Mouse (Mus musculus): ENCODE results near the gene Ikzf3.

The Ikzf3 gene

GRCm38 (mm10) chr11:98473916-98474479 is 71.8 kb downstream of the Ikzf3 start:
- no peak for DNase-seq (ENCODE audit: low spot score)

DNA sequence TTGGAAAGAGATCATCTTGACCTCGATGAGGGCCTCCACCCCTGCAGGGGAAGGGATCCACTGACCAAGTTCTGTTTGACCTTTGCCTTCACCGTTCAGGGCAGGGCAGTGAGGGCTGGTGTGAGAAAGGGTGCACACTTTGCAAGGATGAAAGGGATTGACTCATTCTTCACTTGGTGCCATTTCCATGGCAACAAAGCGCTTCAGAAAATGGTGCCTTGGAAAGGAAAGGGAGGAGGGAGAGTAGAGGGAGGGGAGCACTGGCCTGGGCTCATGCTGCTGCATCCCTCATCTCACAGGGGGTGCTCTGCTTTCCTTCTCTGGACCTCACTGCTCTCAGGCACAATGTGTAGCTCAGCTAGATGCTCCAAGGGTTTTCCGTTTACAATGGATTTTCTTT is 73.1 kb downstream of the Ikzf3 start:
- DNase-seq (ENCODE audit: low spot score) = no peak

GRCm38 (mm10) chr11:98470795-98471194 is 75.0 kb downstream of the Ikzf3 start:
- DNase-seq (ENCODE audit: low spot score) = no peak

- DNase-seq (ENCODE audit: low spot score) = no peak
Observed at GRCm38 (mm10) chr11:98469761-98470714, 75.8 kb downstream of the Ikzf3 start.

GRCm38 (mm10) chr11:98464516-98464915 is 81.3 kb downstream of the Ikzf3 start:
- no peak for DNase-seq (ENCODE audit: low spot score)

GRCm38 (mm10) chr11:98463911-98464310 is 81.9 kb downstream of the Ikzf3 start:
- DNase-seq (ENCODE audit: low spot score) = no peak

DNA sequence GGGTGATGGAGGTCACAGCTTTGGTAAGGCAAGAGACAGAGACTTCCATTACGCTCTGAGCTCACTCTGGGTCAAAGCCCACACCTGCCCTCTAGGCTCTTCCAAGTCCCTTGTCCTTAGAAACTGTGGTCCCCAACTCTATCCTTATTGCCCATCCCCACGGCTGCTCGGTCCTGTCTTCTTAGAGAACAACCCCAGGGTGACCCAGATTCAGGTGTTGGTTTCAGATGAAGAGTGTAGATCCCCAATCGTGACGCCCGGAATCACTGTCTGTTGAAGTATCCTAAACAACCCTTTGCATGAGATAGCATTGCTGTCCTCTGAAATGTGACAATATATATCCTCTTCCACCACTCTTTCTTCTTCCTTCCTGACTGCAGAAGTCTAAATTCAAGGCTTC is 83.6 kb downstream of the Ikzf3 start:
- no peak for DNase-seq (ENCODE audit: low spot score)

DNA sequence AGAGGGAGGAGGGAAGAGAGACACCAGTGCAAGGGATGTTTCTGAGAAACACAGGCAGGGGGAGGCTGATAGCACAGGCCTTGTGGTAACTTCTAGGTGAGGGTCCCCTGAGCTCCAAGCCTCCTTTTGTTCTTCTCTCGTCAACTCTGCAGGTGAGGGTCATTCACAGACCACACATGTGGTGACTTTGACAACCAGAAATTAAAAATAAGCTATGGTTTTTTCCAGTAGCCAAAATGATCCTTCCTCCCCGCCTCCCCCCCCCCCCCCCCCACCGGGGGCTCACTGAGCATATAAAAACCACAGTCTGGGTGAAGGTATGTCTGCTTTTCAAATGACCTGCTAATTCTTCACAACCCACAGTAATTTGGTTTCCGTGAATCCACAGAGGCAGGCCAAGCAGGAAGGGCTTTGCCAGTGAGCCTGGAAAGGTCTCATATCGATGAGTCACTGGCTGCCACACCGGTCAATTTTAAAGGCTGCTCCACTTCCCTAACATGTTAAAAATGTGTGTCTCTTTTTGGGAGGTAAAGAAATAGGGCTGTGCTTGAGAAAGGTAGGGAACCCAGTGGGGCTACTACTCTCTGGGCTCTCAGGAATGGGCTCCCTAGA is 84.6 kb downstream of the Ikzf3 start:
- DNase-seq (ENCODE audit: low spot score) = no peak

GRCm38 (mm10) chr11:98459860-98460259 is 86.0 kb downstream of the Ikzf3 start:
- DNase-seq (ENCODE audit: low spot score) = no peak

GRCm38 (mm10) chr11:98459071-98459741 is 86.6 kb downstream of the Ikzf3 start:
- DNase-seq (ENCODE audit: low spot score) = no peak

DNA sequence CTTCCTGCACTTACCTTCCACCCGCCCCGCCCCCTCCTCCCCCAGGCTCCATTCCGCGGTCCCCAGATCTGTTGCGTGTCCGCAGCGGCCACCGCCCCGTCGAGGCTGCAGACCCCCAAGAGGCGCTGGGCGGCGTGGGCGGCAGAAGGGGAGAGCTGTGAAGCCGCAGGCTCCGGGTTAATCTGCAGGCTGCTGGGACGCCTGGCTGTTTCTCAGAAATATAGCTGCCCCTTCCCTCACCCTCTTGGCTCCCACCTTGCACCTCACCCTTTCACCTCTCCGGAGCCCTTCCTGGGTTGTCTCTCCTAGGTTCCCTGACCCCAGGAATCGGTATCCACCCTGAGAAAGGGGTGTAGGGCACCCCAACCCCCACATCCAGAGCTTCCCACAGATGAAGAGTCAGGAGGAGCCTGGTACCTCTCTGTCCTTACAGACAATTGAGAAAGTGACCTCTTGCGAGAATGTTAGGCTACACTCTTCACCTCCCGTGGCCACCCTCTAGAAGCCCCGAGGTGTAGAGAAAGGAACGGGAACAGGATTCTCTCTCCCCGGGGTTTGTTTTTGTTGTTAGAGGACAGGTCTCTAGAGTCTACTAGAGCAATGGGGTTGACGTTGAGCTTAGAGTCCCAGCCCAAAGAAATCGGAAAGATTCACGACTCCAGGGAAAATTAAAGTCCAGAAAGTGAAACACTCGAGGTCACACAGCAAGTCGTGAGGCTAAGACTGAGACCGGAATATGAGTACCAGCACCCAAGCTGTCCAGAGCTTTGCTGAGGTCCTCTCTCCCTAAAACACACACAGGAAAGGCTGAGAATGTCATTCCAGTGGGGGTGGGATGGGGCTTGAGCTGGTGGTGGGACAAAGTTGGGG is 87.5 kb downstream of the Ikzf3 start:
- no peak for DNase-seq (ENCODE audit: low spot score)

- DNase-seq (ENCODE audit: low spot score) = peak; percentile 66
Observed at GRCm38 (mm10) chr11:98457367-98458120, 88.3 kb downstream of the Ikzf3 start.

GRCm38 (mm10) chr11:98456945-98457344 is 88.9 kb downstream of the Ikzf3 start:
- DNase-seq (ENCODE audit: low spot score) = no peak

DNA sequence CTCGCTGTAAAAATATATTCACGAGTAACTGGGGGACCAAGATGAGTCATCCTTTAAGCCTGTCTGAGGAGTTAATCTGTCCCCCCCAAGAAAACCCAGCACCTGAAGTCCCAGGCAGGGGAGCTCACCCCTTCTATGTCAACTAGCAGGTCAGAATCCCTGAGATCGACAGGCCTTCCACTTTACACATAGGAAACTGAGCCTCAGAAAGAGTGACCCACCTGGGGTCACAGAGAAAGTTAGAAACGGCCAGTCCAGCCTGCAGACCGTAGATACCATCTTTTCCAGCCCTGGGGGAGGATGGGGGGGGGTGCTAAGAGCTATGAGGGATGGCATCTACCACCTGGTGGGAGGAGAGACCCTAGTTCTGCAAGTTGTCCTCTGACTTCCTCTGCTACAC is 89.3 kb downstream of the Ikzf3 start:
- DNase-seq (ENCODE audit: low spot score) = no peak

GRCm38 (mm10) chr11:98455484-98455883 is 90.3 kb downstream of the Ikzf3 start:
- DNase-seq (ENCODE audit: low spot score) = no peak

DNA sequence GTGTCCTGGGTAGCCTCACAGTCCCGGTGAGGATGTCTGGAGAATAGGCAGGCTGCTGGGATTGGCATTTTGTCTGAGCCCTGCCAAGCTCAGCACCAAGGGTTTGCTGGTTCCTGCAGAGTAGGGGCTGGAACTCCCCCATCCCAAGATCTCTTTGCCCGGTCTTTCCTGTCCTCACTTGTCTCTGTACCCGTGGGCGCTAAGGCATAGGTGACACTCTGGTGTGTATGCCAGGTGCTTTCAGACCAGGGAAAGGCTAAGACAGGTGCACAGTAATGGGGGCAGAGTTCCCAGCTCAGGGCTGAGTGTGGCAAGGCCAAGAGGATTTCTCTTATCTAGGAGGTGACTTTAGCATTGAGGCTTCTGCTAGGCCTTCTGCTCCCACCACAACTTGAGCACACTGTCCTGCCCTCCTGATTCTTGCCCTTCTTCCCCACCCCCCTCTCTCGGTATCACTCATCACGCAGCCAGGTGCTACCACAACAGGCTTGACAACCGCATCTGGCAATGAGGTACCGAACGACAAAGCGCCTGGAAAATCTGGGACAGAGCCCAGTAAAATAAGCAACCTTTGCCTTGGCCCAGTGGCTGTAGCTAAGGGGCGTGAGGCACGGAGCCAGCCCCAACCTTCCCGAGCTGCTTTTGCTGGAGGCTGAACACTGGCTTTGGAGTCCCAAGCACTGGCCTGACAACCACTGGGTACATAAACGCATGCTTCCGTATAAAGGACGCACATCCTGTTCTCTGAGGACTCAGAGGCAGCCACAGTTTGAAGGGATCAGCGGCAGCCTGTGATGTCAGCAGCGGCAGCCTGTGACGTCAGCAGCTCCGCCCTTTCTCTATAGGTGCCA is 95.7 kb downstream of the Ikzf3 start:
- DNase-seq (ENCODE audit: low spot score) = no peak

DNA sequence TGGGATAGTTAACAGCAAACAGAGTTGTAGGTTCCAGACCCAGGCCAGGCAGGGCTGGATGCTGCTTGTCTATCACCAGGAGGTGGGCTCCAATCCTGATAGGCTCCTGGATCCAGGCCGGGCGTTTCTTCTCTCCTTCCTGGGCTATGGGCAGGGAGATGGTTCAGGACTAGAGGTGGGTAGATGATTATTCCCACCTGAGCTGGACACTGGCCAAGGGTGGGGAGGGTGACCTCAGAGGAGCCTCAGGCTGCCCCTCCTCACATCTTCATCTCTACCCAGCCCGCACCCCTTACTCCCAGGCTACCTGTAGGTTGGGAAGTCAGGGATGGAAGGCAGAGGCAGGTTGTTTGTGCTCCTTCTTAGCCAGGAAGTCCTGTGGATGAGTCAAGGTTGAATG is 96.4 kb downstream of the Ikzf3 start:
- DNase-seq (ENCODE audit: low spot score) = no peak

- no peak for DNase-seq (ENCODE audit: low spot score)
Observed at GRCm38 (mm10) chr11:98448191-98448790, 97.5 kb downstream of the Ikzf3 start.

- DNase-seq (ENCODE audit: low spot score) = no peak
Observed at GRCm38 (mm10) chr11:98447475-98447834, 98.4 kb downstream of the Ikzf3 start.
